10 mouse cellular contexts compared by ENCODE assay signal in genomic region chr5:104465731-104466130, GRCm38 (mm10). TPM values are rescaled to one million over a fixed set of nuclear protein-coding genes. Genes with fewer than 3 reads are reported as not detected.
DNase-seq lines count a peak whose midpoint lies in the region.
"Had no signal": no experiment of that assay in that cellular context is flagged by ENCODE, and none has a peak within 500 bp of the region (broad histone marks: within the 10 kb centered on the region; RNA-seq: fewer than 3 reads in every experiment).

No protein-coding gene starts in this region.

- no peaks in the 10 kb centered on the region for H3K9me3 ChIP-seq in forebrain, embryonic 10.5 days
- H3K9me3 ChIP-seq: hindbrain, embryonic 15.5 days; midbrain, embryonic 12.5 days had no signal

- H3K4me3 ChIP-seq in forebrain, embryonic 10.5 days, result no peak overlapping the region
- H3K4me3 ChIP-seq: hindbrain, embryonic 15.5 days; midbrain, embryonic 12.5 days had no signal

- no peak overlapping the region for H3K27ac ChIP-seq in forebrain, embryonic 10.5 days
- H3K27ac ChIP-seq: hindbrain, embryonic 15.5 days; midbrain, embryonic 12.5 days had no signal

- H3K36me3 ChIP-seq in forebrain, embryonic 10.5 days (replicated peaks), result peaks cover 74% of the 10 kb centered on the region

- no peaks in the 10 kb centered on the region for H3K27me3 ChIP-seq in forebrain, embryonic 10.5 days (ENCODE audit: poor library complexity, severe bottlenecking)
- H3K27me3 ChIP-seq: hindbrain, embryonic 15.5 days; midbrain, embryonic 12.5 days had no signal

- peak; percentile 24 for DNase-seq in ovary, postnatal 36 days (ENCODE audit: low spot score)
- no peak for DNase-seq in ovary, postnatal 14 days (ENCODE audit: low spot score)
- DNase-seq in cerebellum, adult 18-20 months, result peak; percentile 82
- peak; percentile 75 to 79 for DNase-seq in heart, postnatal 14 days
- DNase-seq in right cerebral cortex, postnatal 4 days, result peak; percentile 39
- no peak for DNase-seq in thymus, postnatal 0 days (ENCODE audit: low spot score)
- DNase-seq in spleen, postnatal 10 days (ENCODE audit: low spot score in 2 of 2), result no peak
- DNase-seq in forebrain, embryonic 10.5 days (ENCODE audit: extremely low spot score, low spot score), result no peak

- intact Hi-C loops in heart, postnatal 14 days (cut with DNase I), result no loop called here

- 91% methylated on average over 12 of the region's 12 CpGs for WGBS in forebrain, embryonic 10.5 days

- peaks cover 7% of the 10 kb centered on the region for H3K4me1 ChIP-seq in forebrain, embryonic 10.5 days

RNA-seq across cellular contexts. Expression of gene Pkd2, which starts 6.5 kb away (rescaled TPM):
- 10 to 100 TPM; 27.9 to 30.2 TPM for total RNA-seq in heart, postnatal 14 days (2021)
- 1.6 and 2.0 TPM in 2 replicates for polyA plus RNA-seq in thymus, postnatal 0 days (2015; fragmentation: Nextera tagmentation; extraction: Ambion mirVana)
- 7.4 and 7.7 TPM in 2 replicates for polyA plus RNA-seq in forebrain, embryonic 10.5 days (2016; fragmentation: Nextera tagmentation; extraction: Ambion mirVana)

RNA-seq across cellular contexts. Expression of gene Spp1, which starts 30.8 kb away (rescaled TPM):
- under 1 TPM; 0.19 to 0.41 TPM for total RNA-seq in heart, postnatal 14 days (2021)
- 6.0 and 7.0 TPM in 2 replicates for polyA plus RNA-seq in thymus, postnatal 0 days (2015; fragmentation: Nextera tagmentation; extraction: Ambion mirVana)
- polyA plus RNA-seq in forebrain, embryonic 10.5 days (2016; fragmentation: Nextera tagmentation; extraction: Ambion mirVana), result 1.6 and 1.7 TPM in 2 replicates

RNA-seq across cellular contexts. Expression of gene BC005561, which starts 42.4 kb away (rescaled TPM):
- total RNA-seq in heart, postnatal 14 days (2021), result 1 to 10 TPM; 6.5 to 7.0 TPM
- polyA plus RNA-seq in thymus, postnatal 0 days (2015; fragmentation: Nextera tagmentation; extraction: Ambion mirVana), result 7.0 and 9.5 TPM in 2 replicates
- polyA plus RNA-seq in forebrain, embryonic 10.5 days (2016; fragmentation: Nextera tagmentation; extraction: Ambion mirVana), result 11.1 and 12.7 TPM in 2 replicates

Comparison
In these comparisons a context has a peak if more than half of its experiments do, and no peak if none do; other contexts are left out.
1. DNase-seq: peak in ovary, postnatal 36 days (single experiment), cerebellum, adult 18-20 months (2 of 2), heart, postnatal 14 days (2 of 2) and right cerebral cortex, postnatal 4 days (single experiment); none in ovary, postnatal 14 days (single experiment), thymus, postnatal 0 days (single experiment), spleen, postnatal 10 days (0 of 2) and forebrain, embryonic 10.5 days (single experiment).